15 mouse cellular contexts compared by ENCODE assay signal in genomic region chr14:122476822-122477215, GRCm38 (mm10). TPM values are rescaled to one million over a fixed set of nuclear protein-coding genes. Genes with fewer than 3 reads are reported as not detected.
DNase-seq lines count a peak whose midpoint lies in the region; TF ChIP-seq lines count a peak whose summit lies in the region.
"Had no signal": no experiment of that assay in that cellular context is flagged by ENCODE, and none has a peak within 500 bp of the region (broad histone marks: within the 10 kb centered on the region; RNA-seq: fewer than 3 reads in every experiment).

No protein-coding gene starts in this region.

- under 1% methylated on average over 18 of the region's 18 CpGs for WGBS in embryonic facial prominence, embryonic 10.5 days
- WGBS in hindbrain, embryonic 10.5 days, result under 1% methylated on average over 18 of the region's 18 CpGs
- 0% methylated on average over 18 of the region's 18 CpGs for WGBS in midbrain, embryonic 10.5 days

- H3K36me3 ChIP-seq in E14TG2a.4 (ENCODE audit: insufficient read depth, low read length), result peaks cover 37% of the 10 kb centered on the region
- peaks cover 5% of the 10 kb centered on the region; the same call in 1 of the 2 replicates for H3K36me3 ChIP-seq in embryonic facial prominence, embryonic 10.5 days (replicated peaks)
- peaks cover 24% of the 10 kb centered on the region for H3K36me3 ChIP-seq in hindbrain, embryonic 10.5 days
- peaks cover 22% of the 10 kb centered on the region for H3K36me3 ChIP-seq in midbrain, embryonic 10.5 days
- H3K36me3 ChIP-seq: G1E; heart, embryonic 15.5 days; kidney, embryonic 15.5 days had no signal

- H3K4me3 ChIP-seq in E14TG2a.4 (replicated peaks; ENCODE audit: low read length), result peak overlapping the region; percentile 91
- peak overlapping the region; percentile 66 for H3K4me3 ChIP-seq in embryonic facial prominence, embryonic 10.5 days
- peak overlapping the region; percentile 81 for H3K4me3 ChIP-seq in hindbrain, embryonic 10.5 days
- H3K4me3 ChIP-seq in midbrain, embryonic 10.5 days, result peak overlapping the region; percentile 82

- H3K9me3 ChIP-seq in E14TG2a.4 (ENCODE audit: low read length), result no peaks in the 10 kb centered on the region
- no peaks in the 10 kb centered on the region for H3K9me3 ChIP-seq in embryonic facial prominence, embryonic 10.5 days
- no peaks in the 10 kb centered on the region for H3K9me3 ChIP-seq in hindbrain, embryonic 10.5 days
- H3K9me3 ChIP-seq in midbrain, embryonic 10.5 days (replicated peaks), result no peaks in the 10 kb centered on the region
- H3K9me3 ChIP-seq: heart, embryonic 15.5 days; kidney, embryonic 15.5 days had no signal

- DNase-seq in embryonic facial prominence, embryonic 10.5 days (ENCODE audit: low spot score), result no peak
- DNase-seq in hindbrain, embryonic 10.5 days (ENCODE audit: low spot score), result no peak
- DNase-seq in midbrain, embryonic 10.5 days (ENCODE audit: low spot score), result no peak
- DNase-seq in ovary, postnatal 10 days (ENCODE audit: low spot score), result no peak
- no peak for DNase-seq in lung, adult 18-20 months
- no peak for DNase-seq in urinary bladder, adult 18-20 months (ENCODE audit: low spot score in 2 of 2)
- no peak for DNase-seq in heart, postnatal 14 days
- DNase-seq: lung, postnatal 4 days; thymus, postnatal 4 days had no signal

- peaks cover 51% of the 10 kb centered on the region for H3K27me3 ChIP-seq in E14TG2a.4 (ENCODE audit: insufficient read depth, low read length)
- peaks cover 99% of the 10 kb centered on the region for H3K27me3 ChIP-seq in embryonic facial prominence, embryonic 10.5 days (replicated peaks; ENCODE audit: low read depth, poor library complexity, severe bottlenecking)
- H3K27me3 ChIP-seq in hindbrain, embryonic 10.5 days (ENCODE audit: insufficient read depth, poor library complexity, severe bottlenecking), result peaks cover 97% of the 10 kb centered on the region
- peaks cover 98% of the 10 kb centered on the region for H3K27me3 ChIP-seq in midbrain, embryonic 10.5 days (ENCODE audit: low read depth, poor library complexity, severe bottlenecking)

- peaks cover 67% of the 10 kb centered on the region for H3K4me1 ChIP-seq in E14TG2a.4 (replicated peaks; ENCODE audit: low read depth, low read length)
- peaks cover 51% of the 10 kb centered on the region for H3K4me1 ChIP-seq in embryonic facial prominence, embryonic 10.5 days
- H3K4me1 ChIP-seq in hindbrain, embryonic 10.5 days (replicated peaks), result peaks cover 64% of the 10 kb centered on the region
- H3K4me1 ChIP-seq in midbrain, embryonic 10.5 days, result peaks cover 81% of the 10 kb centered on the region

- H3K27ac ChIP-seq in embryonic facial prominence, embryonic 10.5 days (replicated peaks), result peak overlapping the region; percentile 82
- H3K27ac ChIP-seq in hindbrain, embryonic 10.5 days, result peak overlapping the region; percentile 97
- H3K27ac ChIP-seq in midbrain, embryonic 10.5 days (replicated peaks), result peak overlapping the region; percentile 97
- H3K27ac ChIP-seq: heart, embryonic 15.5 days; kidney, embryonic 15.5 days had no signal

- intact Hi-C loops in heart, postnatal 14 days (cut with DNase I), result loop anchor here (2.0 kb wide), 1 partner anchor 14 kb away; the partner anchor contains the start of gene Gm10837

- TF ChIP-seq CTCF in E14TG2a.4 (conservative IDR thresholded peaks at IDR 0.05; ENCODE audit: low read length), result no peak

RNA-seq across cellular contexts. Expression of gene Zic2, which starts 1.6 kb away (rescaled TPM):
- polyA plus RNA-seq in embryonic facial prominence, embryonic 10.5 days (2016; fragmentation: Nextera tagmentation; extraction: Ambion mirVana), result 2.2 and 2.4 TPM in 2 replicates
- 7.2 and 10.1 TPM in 2 replicates for polyA plus RNA-seq in hindbrain, embryonic 10.5 days (2016; fragmentation: Nextera tagmentation; extraction: Ambion mirVana)
- polyA plus RNA-seq in midbrain, embryonic 10.5 days (2016; fragmentation: Nextera tagmentation; extraction: Ambion mirVana), result 5.7 and 6.4 TPM in 2 replicates
- under 1 TPM in 1 of 2 experiments, not detected in 1; 0.22 TPM for total RNA-seq in heart, postnatal 14 days (2021)
- total RNA-seq: adrenal gland, adult 18-20 months had no signal
- polyA plus RNA-seq: G1E; heart, embryonic 15.5 days; kidney, embryonic 15.5 days had no signal

RNA-seq across cellular contexts. Expression of gene Zic5, which starts 11.3 kb away (rescaled TPM):
- 6.2 and 6.9 TPM in 2 replicates for polyA plus RNA-seq in embryonic facial prominence, embryonic 10.5 days (2016; fragmentation: Nextera tagmentation; extraction: Ambion mirVana)
- polyA plus RNA-seq in hindbrain, embryonic 10.5 days (2016; fragmentation: Nextera tagmentation; extraction: Ambion mirVana), result 16.5 and 20.3 TPM in 2 replicates
- 13.6 and 15.3 TPM in 2 replicates for polyA plus RNA-seq in midbrain, embryonic 10.5 days (2016; fragmentation: Nextera tagmentation; extraction: Ambion mirVana)
- not detected for total RNA-seq in heart, postnatal 14 days (2021)
- total RNA-seq: adrenal gland, adult 18-20 months had no signal
- polyA plus RNA-seq: G1E had no signal

RNA-seq across cellular contexts. Expression of gene Gm10837, which starts 13.6 kb away (rescaled TPM):
- polyA plus RNA-seq in embryonic facial prominence, embryonic 10.5 days (2016; fragmentation: Nextera tagmentation; extraction: Ambion mirVana), result 0.31 TPM in 1 of 2 replicates, not detected in the other
- polyA plus RNA-seq in hindbrain, embryonic 10.5 days (2016; fragmentation: Nextera tagmentation; extraction: Ambion mirVana), result 0.24 and 0.29 TPM in 2 replicates
- 0.07 and 0.25 TPM in 2 replicates for polyA plus RNA-seq in midbrain, embryonic 10.5 days (2016; fragmentation: Nextera tagmentation; extraction: Ambion mirVana)
- not detected for total RNA-seq in heart, postnatal 14 days (2021)
- total RNA-seq: adrenal gland, adult 18-20 months; left cerebral cortex, postnatal 25 days had no signal
- polyA plus RNA-seq: G1E; heart, embryonic 15.5 days; kidney, embryonic 15.5 days had no signal

RNA-seq across cellular contexts. Expression of gene Gm5089, which starts 25.9 kb away (rescaled TPM):
- 0.50 and 0.56 TPM in 2 replicates for polyA plus RNA-seq in embryonic facial prominence, embryonic 10.5 days (2016; fragmentation: Nextera tagmentation; extraction: Ambion mirVana)
- polyA plus RNA-seq in hindbrain, embryonic 10.5 days (2016; fragmentation: Nextera tagmentation; extraction: Ambion mirVana), result 1.9 and 2.4 TPM in 2 replicates
- 0.82 and 1.3 TPM in 2 replicates for polyA plus RNA-seq in midbrain, embryonic 10.5 days (2016; fragmentation: Nextera tagmentation; extraction: Ambion mirVana)
- total RNA-seq in heart, postnatal 14 days (2021), result not detected
- total RNA-seq: adrenal gland, adult 18-20 months had no signal
- polyA plus RNA-seq: G1E; heart, embryonic 15.5 days had no signal

RNA-seq across cellular contexts. Expression of gene Pcca, which starts 57.3 kb away (rescaled TPM):
- polyA plus RNA-seq in embryonic facial prominence, embryonic 10.5 days (2016; fragmentation: Nextera tagmentation; extraction: Ambion mirVana), result 29.1 and 32.8 TPM in 2 replicates
- polyA plus RNA-seq in hindbrain, embryonic 10.5 days (2016; fragmentation: Nextera tagmentation; extraction: Ambion mirVana), result 25.6 and 29.3 TPM in 2 replicates
- 30.5 TPM in 2 replicates for polyA plus RNA-seq in midbrain, embryonic 10.5 days (2016; fragmentation: Nextera tagmentation; extraction: Ambion mirVana)
- total RNA-seq in heart, postnatal 14 days (2021), result 10 to 100 TPM; 58.6 to 63.4 TPM
